Mouse (Mus musculus) lung, embryonic 15.5 days (tissue): Measurements from ENCODE around the gene Olfr1126. TPM values are rescaled to one million over a fixed set of nuclear protein-coding genes. Genes with fewer than 3 reads are reported as not detected.
"Not testable (repeated sequence)": the region's sequence is repeated elsewhere in the genome, so short reads cannot be mapped to it uniquely, and the experiment has no call there.

Source experiments
- ATAC-seq: fragments of 200-750 bp; cut with Nextera tagmentation; 2 replicates; pipeline ENCODE4 v1.8.0; 2017; ENCODE audit warnings: moderate number of reproducible peaks, borderline replicate concordance; ENCODE audit not compliant: low FRiP score, low TSS enrichment; ENCODE audit errors: extremely low read depth
- H3K27ac ChIP-seq: fragments of 300-500 bp; sonication (generic); 2 replicates; pipeline ENCODE4 v1.5.1; 2015; ENCODE audit warnings: moderate library complexity, mild to moderate bottlenecking, inconsistent platforms
- H3K27me3 ChIP-seq: fragments of 300-500 bp; sonication (generic); 2 replicates; pipeline ENCODE4 v1.6.1; 2015; ENCODE audit warnings: inconsistent platforms
- H3K36me3 ChIP-seq: fragments of 300-500 bp; sonication (generic); 2 replicates; pipeline ENCODE4 v1.6.1; 2015; ENCODE audit warnings: inconsistent platforms
- H3K4me1 ChIP-seq: fragments of 300-500 bp; sonication (generic); 2 replicates; pipeline ENCODE4 v1.6.1; 2015; ENCODE audit warnings: inconsistent platforms
- H3K4me2 ChIP-seq: fragments of 300-500 bp; sonication (generic); 2 replicates; pipeline ENCODE4 v1.6.1; 2015; ENCODE audit warnings: inconsistent platforms, mild to moderate bottlenecking, moderate library complexity
- H3K4me3 ChIP-seq: fragments of 300-500 bp; sonication (generic); 2 replicates; pipeline ENCODE4 v1.5.1; 2015; ENCODE audit warnings: mild to moderate bottlenecking, inconsistent platforms
- H3K9ac ChIP-seq: fragments of 300-500 bp; sonication (generic); 2 replicates; pipeline ENCODE4 v1.6.1; 2015; ENCODE audit warnings: inconsistent platforms
- H3K9me3 ChIP-seq: fragments of 300-500 bp; sonication (generic); 2 replicates; pipeline ENCODE4 v1.6.1; 2016; ENCODE audit warnings: inconsistent platforms
- WGBS: fragments of 180-500 bp; shearing (Covaris S2); methylation state at CpG from one replicate; pipeline ENCODE4 v1.1.7; 2015; 5-methylcytosine and 5-hydroxymethylcytosine counted together
- polyA plus RNA-seq: library from polyadenylated mRNA; unstranded; fragments of >200 nt; fragmentation: Nextera tagmentation; extraction: Ambion mirVana; gene quantifications from 2 replicates; pipeline ENCODE4 v1.2.1, GENCODE M21; 2015

Olfr1126 gene
- polyA plus RNA-seq, result not detected in 2 replicates

GRCm38 (mm10) chr2:87453662-87454061 lies at the start of gene Olfr1126:
Olfr1126 (plus strand) TSS chr2:87453962.
- Histone ChIP-seq H3K36me3 (no peaks in the 10 kb centered on the region), H3K27me3 (no peaks in the 10 kb centered on the region), H3K4me3 (no peak within 1 kb of the TSS), H3K27ac (no peak within 1 kb of the TSS), H3K4me1 (no peaks in the 10 kb centered on the region), H3K9ac (no peak within 1 kb of the TSS), H3K4me2 (no peak within 1 kb of the TSS), H3K9me3 (no peaks in the 10 kb centered on the region)
- no peak for ATAC-seq

- Histone ChIP-seq H3K9me3 (no peaks in the 10 kb centered on the region), H3K4me2 (no peak within 1 kb of the TSS), H3K27ac (no peak within 1 kb of the TSS), H3K36me3 (no peaks in the 10 kb centered on the region), H3K4me1 (no peaks in the 10 kb centered on the region), H3K4me3 (no peak within 1 kb of the TSS), H3K9ac (no peak within 1 kb of the TSS), H3K27me3 (no peaks in the 10 kb centered on the region)
- 90% methylated on average over 1 of the region's 1 CpGs for WGBS
- no peak for ATAC-seq
Measured at GRCm38 (mm10) chr2:87416335-87416734, 37.4 kb upstream of the Olfr1126 start, which contains the start of gene Olfr1123. Olfr1123 (plus strand) TSS chr2:87416635.

- no peak within 1 kb of the TSS for H3K4me3 ChIP-seq
- no peaks in the 10 kb centered on the region for H3K9me3 ChIP-seq
- no peak within 1 kb of the TSS for H3K4me2 ChIP-seq
- H3K27ac ChIP-seq, result no peak within 1 kb of the TSS
- H3K9ac ChIP-seq, result no peak within 1 kb of the TSS
- 87% methylated on average over 1 of the region's 1 CpGs for WGBS
- no peaks in the 10 kb centered on the region for H3K36me3 ChIP-seq
- H3K4me1 ChIP-seq, result no peaks in the 10 kb centered on the region
- no peak for ATAC-seq
- no peaks in the 10 kb centered on the region for H3K27me3 ChIP-seq
Measured at GRCm38 (mm10) chr2:87429975-87430374, 23.8 kb upstream of the Olfr1126 start, which contains the start of gene Olfr1124. Olfr1124 (plus strand) TSS chr2:87430275.

GRCm38 (mm10) chr2:87437731-87438130 lies 16.0 kb upstream of the Olfr1126 start:
- WGBS, result 88% methylated on average over 16 of the region's 16 CpGs
- no peaks in the 10 kb centered on the region for H3K27me3 ChIP-seq

GRCm38 (mm10) chr2:87461769-87462168 lies 8.0 kb downstream of the Olfr1126 start:
- H3K27ac ChIP-seq, result no peak overlapping the region

More at GRCm38 (mm10) chr2:87437731-87438130, 16.0 kb upstream of the Olfr1126 start:
- ATAC-seq, result no peak
- no peaks in the 10 kb centered on the region for H3K4me1 ChIP-seq
- H3K36me3 ChIP-seq, result no peaks in the 10 kb centered on the region
- H3K4me2 ChIP-seq, result no peak overlapping the region
- H3K4me3 ChIP-seq, result no peak overlapping the region
- H3K27ac ChIP-seq, result no peak overlapping the region
- H3K9ac ChIP-seq, result no peak overlapping the region
- no peaks in the 10 kb centered on the region for H3K9me3 ChIP-seq

GRCm38 (mm10) chr2:87480207-87480606 lies 26.4 kb downstream of the Olfr1126 start:
- Histone ChIP-seq H3K4me2 (no peak overlapping the region), H3K27me3 (no peaks in the 10 kb centered on the region), H3K36me3 (no peaks in the 10 kb centered on the region), H3K9ac (no peak overlapping the region), H3K27ac (no peak overlapping the region), H3K4me3 (no peak overlapping the region), H3K9me3 (no peaks in the 10 kb centered on the region), H3K4me1 (no peaks in the 10 kb centered on the region)
- no peak for ATAC-seq

More at GRCm38 (mm10) chr2:87461769-87462168, 8.0 kb downstream of the Olfr1126 start:
- no peaks in the 10 kb centered on the region for H3K9me3 ChIP-seq
- WGBS, result 87% methylated on average over 4 of the region's 4 CpGs
- no peak overlapping the region for H3K4me2 ChIP-seq
- no peaks in the 10 kb centered on the region for H3K27me3 ChIP-seq
- H3K9ac ChIP-seq, result no peak overlapping the region
- H3K36me3 ChIP-seq, result no peaks in the 10 kb centered on the region
- ATAC-seq, result no peak
- H3K4me1 ChIP-seq, result no peaks in the 10 kb centered on the region
- no peak overlapping the region for H3K4me3 ChIP-seq

- Histone ChIP-seq H3K4me1 (no peaks in the 10 kb centered on the region), H3K27me3 (no peaks in the 10 kb centered on the region), H3K9ac (no peak overlapping the region), H3K4me2 (no peak overlapping the region), H3K4me3 (no peak overlapping the region), H3K9me3 (no peaks in the 10 kb centered on the region), H3K27ac (no peak overlapping the region), H3K36me3 (no peaks in the 10 kb centered on the region)
- ATAC-seq, result no peak
- WGBS, result 74% methylated on average over 4 of the region's 4 CpGs
Measured at GRCm38 (mm10) chr2:87481158-87481557, 27.4 kb downstream of the Olfr1126 start.

GRCm38 (mm10) chr2:87482276-87482675 lies 28.5 kb downstream of the Olfr1126 start:
- WGBS, result 57% methylated on average over 2 of the region's 2 CpGs
- H3K27me3 ChIP-seq, result no peaks in the 10 kb centered on the region
- no peak overlapping the region for H3K27ac ChIP-seq
- no peak overlapping the region for H3K4me2 ChIP-seq
- no peak for ATAC-seq
- no peak overlapping the region for H3K4me3 ChIP-seq
- no peaks in the 10 kb centered on the region for H3K36me3 ChIP-seq
- no peaks in the 10 kb centered on the region for H3K9me3 ChIP-seq
- no peak overlapping the region for H3K9ac ChIP-seq
- H3K4me1 ChIP-seq, result no peaks in the 10 kb centered on the region

- not testable (repeated sequence) for H3K27ac ChIP-seq, H3K9ac ChIP-seq, H3K36me3 ChIP-seq, H3K4me3 ChIP-seq, H3K4me2 ChIP-seq, H3K27me3 ChIP-seq, H3K4me1 ChIP-seq, H3K9me3 ChIP-seq, ATAC-seq
- 76% methylated on average over 4 of the region's 5 CpGs for WGBS
Measured at GRCm38 (mm10) chr2:87496993-87497392, 43.2 kb downstream of the Olfr1126 start, which contains the start of gene Pramel7. Pramel7 (minus strand) TSS chr2:87497093.

- Histone ChIP-seq H3K9ac (no peak within 1 kb of the TSS), H3K4me2 (no peak within 1 kb of the TSS), H3K36me3 (no peaks in the 10 kb centered on the region), H3K27me3 (no peaks in the 10 kb centered on the region), H3K4me1 (no peaks in the 10 kb centered on the region), H3K27ac (no peak within 1 kb of the TSS), H3K9me3 (no peaks in the 10 kb centered on the region), H3K4me3 (no peak within 1 kb of the TSS)
- no peak for ATAC-seq
- 76% methylated on average over 6 of the region's 6 CpGs for WGBS
Measured at GRCm38 (mm10) chr2:87506265-87506664, 52.5 kb downstream of the Olfr1126 start, which contains the start of gene Pramel6. Pramel6 (plus strand) TSS chr2:87506565.

Other genes starting within 250 kb of the Olfr1126 start
- gene Olfr1113, start 245.0 kb upstream of the Olfr1126 start, polyA plus RNA-seq, result not detected in 2 replicates
- gene Olfr1115, start 205.9 kb upstream of the Olfr1126 start, polyA plus RNA-seq, result not detected in 2 replicates
- gene Olfr1116, start 186.4 kb upstream of the Olfr1126 start, polyA plus RNA-seq, result not detected in 2 replicates
- gene Olfr1118, start 146.4 kb upstream of the Olfr1126 start, polyA plus RNA-seq, result not detected in 2 replicates
- gene Olfr1120, start 99.1 kb upstream of the Olfr1126 start, polyA plus RNA-seq, result not detected in 2 replicates
- not detected in 2 replicates for gene Olfr1121, start 84.1 kb upstream of the Olfr1126 start, polyA plus RNA-seq
- not detected in 2 replicates for gene Olfr1122, start 68.1 kb upstream of the Olfr1126 start, polyA plus RNA-seq
- not detected in 2 replicates for gene Olfr1123, start 37.3 kb upstream of the Olfr1126 start, polyA plus RNA-seq
- gene Olfr1124, start 23.7 kb upstream of the Olfr1126 start, polyA plus RNA-seq, result 0.07 and 0.09 TPM in 2 replicates
- gene Pramel7, start 43.1 kb downstream of the Olfr1126 start, polyA plus RNA-seq, result not detected in 2 replicates
- not detected in 2 replicates for gene Pramel6, start 52.6 kb downstream of the Olfr1126 start, polyA plus RNA-seq
- gene Olfr153, start 77.8 kb downstream of the Olfr1126 start, polyA plus RNA-seq, result not detected in 2 replicates
- not detected in 2 replicates for gene Olfr1128, start 91.6 kb downstream of the Olfr1126 start, polyA plus RNA-seq
- gene Olfr1129, start 119.9 kb downstream of the Olfr1126 start, polyA plus RNA-seq, result not detected in 2 replicates
- not detected in 2 replicates for gene Olfr1130, start 152.2 kb downstream of the Olfr1126 start, polyA plus RNA-seq
- not detected in 2 replicates for gene Olfr1131, start 173.1 kb downstream of the Olfr1126 start, polyA plus RNA-seq
- not detected in 2 replicates for gene Olfr1132, start 183.6 kb downstream of the Olfr1126 start, polyA plus RNA-seq
- not detected in 2 replicates for gene Olfr1133, start 193.4 kb downstream of the Olfr1126 start, polyA plus RNA-seq
- not detected in 2 replicates for gene Olfr1134, start 204.5 kb downstream of the Olfr1126 start, polyA plus RNA-seq
- not detected in 2 replicates for gene Olfr1135, start 219.7 kb downstream of the Olfr1126 start, polyA plus RNA-seq
- gene Olfr1136, start 240.0 kb downstream of the Olfr1126 start, polyA plus RNA-seq, result not detected in 2 replicates